Mouse (Mus musculus) CD8-positive naive resting alpha-beta T cell, adult 2 months (primary cell): ENCODE results near the gene Fam198b.

Experiments used
- DNase-seq, 2 experiments: peaks; one replicate each; pipeline ENCODE4 v3.0.0; 2022; ENCODE audit warnings: low read depth in 2 of 2, low spot score in 2 of 2

The Fam198b gene

GRCm38 (mm10) chr3:79977656-79978450 is 93.5 kb downstream of the Fam198b start:
- DNase-seq = no peak

DNA sequence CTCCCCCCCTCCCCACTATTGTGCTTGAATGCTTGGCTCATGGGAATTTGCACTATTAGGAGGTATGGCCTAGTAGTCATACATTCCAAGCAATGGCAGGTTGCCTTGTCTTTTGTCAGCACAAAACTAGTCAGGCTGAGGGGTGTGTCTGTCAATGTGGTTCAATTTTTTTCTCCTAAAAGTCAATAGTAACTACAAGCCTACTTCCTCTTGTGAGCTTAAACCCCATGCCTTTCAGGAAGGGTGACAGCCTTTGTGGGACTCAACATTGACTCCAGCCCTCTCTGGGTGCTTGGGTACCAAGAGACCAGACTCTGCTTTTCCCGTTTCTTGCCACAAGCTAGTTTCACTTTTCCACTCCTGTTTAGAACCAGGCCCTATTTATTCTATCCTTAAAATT is 96.4 kb downstream of the Fam198b start:
- no peak for DNase-seq

DNA sequence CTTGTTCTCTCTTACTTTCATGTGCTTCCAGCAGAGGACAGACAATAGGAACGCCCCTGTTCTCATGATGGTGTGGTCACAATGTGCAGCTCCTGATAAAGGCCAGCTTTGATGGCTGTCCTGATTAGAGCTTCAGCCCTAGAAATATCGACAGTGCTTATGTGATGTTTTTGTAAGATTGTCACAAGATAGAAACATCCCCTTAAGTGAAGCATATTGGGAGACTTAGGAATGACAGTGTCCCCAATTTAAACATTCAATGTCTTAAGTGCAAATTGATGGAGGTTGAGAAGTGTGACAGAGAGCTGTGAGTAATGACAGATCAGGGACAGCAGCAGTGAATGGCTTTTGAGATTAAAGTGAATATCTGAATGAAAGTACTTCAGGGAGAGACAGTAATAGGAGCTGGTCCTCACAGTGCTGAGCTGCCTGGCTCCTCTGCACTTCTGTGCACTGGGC is 99.7 kb downstream of the Fam198b start:
- DNase-seq = no peak

GRCm38 (mm10) chr3:79984542-79984941 is 100.2 kb downstream of the Fam198b start:
- no peak for DNase-seq

DNA sequence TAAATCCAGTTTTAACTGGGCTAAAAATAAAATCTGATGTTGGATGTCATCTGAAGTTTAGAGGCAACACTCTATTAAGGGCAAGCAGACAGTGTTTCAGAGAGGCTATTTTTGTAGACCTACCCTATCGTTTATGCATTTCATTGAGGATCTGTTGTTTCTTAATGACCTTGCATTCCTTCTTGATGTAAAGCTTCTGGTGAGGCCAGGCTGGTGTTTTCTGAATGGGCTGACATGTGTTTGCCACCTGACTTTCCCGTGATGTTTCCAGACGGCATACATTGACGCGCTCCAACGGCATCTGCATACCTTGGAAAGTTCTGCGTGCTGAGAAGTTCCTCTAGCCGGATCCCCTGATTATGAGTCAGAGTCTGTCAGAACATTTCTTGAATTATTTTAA is 104.9 kb downstream of the Fam198b start:
- no peak for DNase-seq

DNA sequence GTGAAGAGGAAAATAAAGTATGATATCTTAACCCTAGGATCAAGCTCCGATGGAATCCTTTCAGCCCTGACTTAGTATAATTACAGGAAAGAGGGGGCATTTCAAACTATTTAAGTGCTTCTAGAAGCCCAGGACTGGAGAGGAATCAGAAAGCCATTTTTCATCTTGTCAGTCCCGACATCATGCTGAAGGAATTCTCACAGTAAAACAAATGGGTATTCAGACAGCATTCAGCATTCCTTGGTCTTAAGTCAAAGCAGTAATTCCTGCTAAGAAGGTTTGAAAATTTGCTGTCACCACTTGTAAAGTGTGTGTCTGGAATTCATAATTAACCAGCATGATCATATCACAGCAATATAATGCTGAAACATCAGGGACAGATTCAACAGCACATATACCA is 105.6 kb downstream of the Fam198b start:
- DNase-seq = no peak

DNA sequence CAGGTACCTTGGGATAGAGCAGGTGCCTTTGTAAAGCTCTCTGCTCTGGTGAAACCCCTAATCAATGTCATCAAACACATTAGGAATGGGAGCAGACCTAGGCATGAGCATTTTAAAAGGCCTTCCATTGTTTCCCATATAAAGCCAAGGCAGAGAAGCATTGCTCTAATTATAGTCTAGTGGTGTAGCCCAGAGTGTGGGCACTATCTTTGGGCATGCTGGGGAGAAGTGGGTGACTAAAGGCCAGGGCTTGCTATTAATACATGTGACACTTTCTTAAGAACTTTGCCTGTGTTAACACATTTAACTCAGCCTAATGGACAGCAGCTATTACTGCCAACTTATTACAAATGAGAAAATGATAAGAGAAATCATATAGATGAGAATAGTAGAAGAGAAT is 106.1 kb downstream of the Fam198b start:
- DNase-seq = no peak

DNA sequence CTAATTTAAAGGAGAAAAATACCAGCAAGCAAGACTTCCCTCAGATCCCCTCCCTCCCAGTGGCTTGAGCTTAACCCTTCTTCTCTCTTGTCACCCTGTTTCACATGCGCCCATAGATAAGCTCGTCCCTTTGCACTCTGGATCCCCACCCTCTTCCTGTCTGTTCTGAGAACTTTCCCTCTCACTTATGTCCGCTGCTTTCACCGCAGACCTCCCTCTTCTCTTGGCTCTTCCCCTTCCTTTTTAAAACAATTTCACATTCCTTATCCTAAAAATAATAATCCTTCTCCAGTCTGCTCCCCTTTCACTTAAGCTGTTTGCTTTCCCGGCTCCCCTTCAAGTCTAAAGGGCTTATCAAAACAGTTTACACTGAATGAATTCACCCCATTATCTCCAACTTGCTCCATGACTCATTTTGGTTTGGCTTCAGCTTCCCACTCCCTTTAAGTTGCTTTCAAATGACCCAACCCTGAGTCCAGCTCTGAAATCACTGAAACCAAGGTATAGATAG is 109.8 kb downstream of the Fam198b start:
- no peak for DNase-seq

- no peak for DNase-seq
Measured at GRCm38 (mm10) chr3:79995726-79996125, 111.4 kb downstream of the Fam198b start.
